Mouse (Mus musculus): ENCODE results near the gene Dus3l. TPM values are rescaled to one million over a fixed set of nuclear protein-coding genes. Genes with fewer than 3 reads are reported as not detected.

Gene Dus3l
- polyA plus RNA-seq, 1 experiment from 2014 or later, result 40.0 TPM

GRCm38 (mm10) chr17:56727659-56728058, 36.9 kb upstream of the Dus3l start:
- Histone ChIP-seq H3K36me3 (ENCODE audit: control insufficient read depth, insufficient read depth, low read length) (peaks cover 12% of the 10 kb centered on the region), H3K9ac (ENCODE audit: low read depth, low read length) (peak overlapping the region; percentile 29; the same call in 1 of the 2 replicates)
- WGBS, result 8% methylated on average over 12 of the region's 12 CpGs

GRCm38 (mm10) chr17:56728117-56728516, 36.4 kb upstream of the Dus3l start:
- Histone ChIP-seq H3K27ac (ENCODE audit: low read length) (peak overlapping the region; percentile 41), H3K9ac (ENCODE audit: low read depth, low read length) (peak overlapping the region; percentile 29; the same call in 1 of the 2 replicates), H3K27me3 (replicated peaks; ENCODE audit: control insufficient read depth, insufficient read depth, low read length) (no peaks in the 10 kb centered on the region), H3K36me3 (ENCODE audit: control insufficient read depth, insufficient read depth, low read length) (peaks cover 9% of the 10 kb centered on the region), H3K4me2 (ENCODE audit: low read depth, low read length) (peak overlapping the region; percentile 39), H3K4me1 (ENCODE audit: control insufficient read depth, insufficient read depth, low read length) (peaks cover 23% of the 10 kb centered on the region), H3K4me3 (ENCODE audit: low read length) (no peak overlapping the region), H3K9me3 (ENCODE audit: control insufficient read depth, low read length) (no peaks in the 10 kb centered on the region)
- ATAC-seq, result peak; percentile 31
- 15% methylated on average over 12 of the region's 12 CpGs for WGBS

More at GRCm38 (mm10) chr17:56727659-56728058, 36.9 kb upstream of the Dus3l start:
- peak; percentile 76 for ATAC-seq
- Histone ChIP-seq H3K4me2 (ENCODE audit: low read depth, low read length) (peak overlapping the region; percentile 39), H3K4me3 (ENCODE audit: low read length) (no peak overlapping the region), H3K27ac (ENCODE audit: low read length) (peak overlapping the region; percentile 46; the same call in 1 of the 2 replicates), H3K4me1 (ENCODE audit: control insufficient read depth, insufficient read depth, low read length) (peaks cover 25% of the 10 kb centered on the region), H3K9me3 (ENCODE audit: control insufficient read depth, low read length) (no peaks in the 10 kb centered on the region), H3K27me3 (replicated peaks; ENCODE audit: control insufficient read depth, insufficient read depth, low read length) (no peaks in the 10 kb centered on the region)

GRCm38 (mm10) chr17:56729151-56729550, 35.4 kb upstream of the Dus3l start:
- Histone ChIP-seq H3K4me3 (ENCODE audit: low read length) (no peak overlapping the region), H3K9me3 (ENCODE audit: control insufficient read depth, low read length) (no peaks in the 10 kb centered on the region), H3K36me3 (ENCODE audit: control insufficient read depth, insufficient read depth, low read length) (no peaks in the 10 kb centered on the region; the same call in 1 of the 2 replicates), H3K4me2 (ENCODE audit: low read depth, low read length) (no peak overlapping the region), H3K27me3 (replicated peaks; ENCODE audit: control insufficient read depth, insufficient read depth, low read length) (no peaks in the 10 kb centered on the region), H3K4me1 (ENCODE audit: control insufficient read depth, insufficient read depth, low read length) (peaks cover 19% of the 10 kb centered on the region), H3K27ac (ENCODE audit: low read length) (no peak overlapping the region), H3K9ac (ENCODE audit: low read depth, low read length) (no peak overlapping the region)
- ATAC-seq, result no peak
- WGBS, result 52% methylated on average over 6 of the region's 6 CpGs

- Histone ChIP-seq H3K9ac (ENCODE audit: low read depth, low read length) (no peak overlapping the region), H3K27me3 (replicated peaks; ENCODE audit: control insufficient read depth, insufficient read depth, low read length) (no peaks in the 10 kb centered on the region), H3K27ac (ENCODE audit: low read length) (no peak overlapping the region), H3K36me3 (ENCODE audit: control insufficient read depth, insufficient read depth, low read length) (no peaks in the 10 kb centered on the region), H3K4me3 (ENCODE audit: low read length) (no peak overlapping the region), H3K9me3 (ENCODE audit: control insufficient read depth, low read length) (no peaks in the 10 kb centered on the region), H3K4me1 (ENCODE audit: control insufficient read depth, insufficient read depth, low read length) (peaks cover 19% of the 10 kb centered on the region), H3K4me2 (ENCODE audit: low read depth, low read length) (no peak overlapping the region)
- no peak for ATAC-seq
- 75% methylated on average over 2 of the region's 2 CpGs for WGBS
Observed at GRCm38 (mm10) chr17:56729656-56730055, 34.9 kb upstream of the Dus3l start.

- Histone ChIP-seq H3K9ac (ENCODE audit: low read depth, low read length) (no peak overlapping the region), H3K27ac (ENCODE audit: low read length) (no peak overlapping the region), H3K9me3 (ENCODE audit: control insufficient read depth, low read length) (no peaks in the 10 kb centered on the region), H3K4me1 (ENCODE audit: control insufficient read depth, insufficient read depth, low read length) (no peaks in the 10 kb centered on the region), H3K36me3 (ENCODE audit: control insufficient read depth, insufficient read depth, low read length) (no peaks in the 10 kb centered on the region), H3K27me3 (replicated peaks; ENCODE audit: control insufficient read depth, insufficient read depth, low read length) (no peaks in the 10 kb centered on the region), H3K4me2 (ENCODE audit: low read depth, low read length) (no peak overlapping the region), H3K4me3 (ENCODE audit: low read length) (no peak overlapping the region)
- no peak for ATAC-seq
- WGBS, result 44% methylated on average over 8 of the region's 8 CpGs
Observed at GRCm38 (mm10) chr17:56736534-56736933, 28.0 kb upstream of the Dus3l start.

GRCm38 (mm10) chr17:56738221-56738620, 26.3 kb upstream of the Dus3l start:
- no peak overlapping the region for H3K4me2 ChIP-seq (ENCODE audit: low read depth, low read length)
- H3K9me3 ChIP-seq (ENCODE audit: control insufficient read depth, low read length), result no peaks in the 10 kb centered on the region
- 79% methylated on average over 10 of the region's 10 CpGs for WGBS
- no peak overlapping the region for H3K9ac ChIP-seq (ENCODE audit: low read depth, low read length)
- H3K4me3 ChIP-seq (ENCODE audit: low read length), result no peak overlapping the region
- no peaks in the 10 kb centered on the region for H3K36me3 ChIP-seq (ENCODE audit: control insufficient read depth, insufficient read depth, low read length)
- ATAC-seq, result no peak
- H3K4me1 ChIP-seq (ENCODE audit: control insufficient read depth, insufficient read depth, low read length), result no peaks in the 10 kb centered on the region
- no peaks in the 10 kb centered on the region for H3K27me3 ChIP-seq (replicated peaks; ENCODE audit: control insufficient read depth, insufficient read depth, low read length)
- no peak overlapping the region for H3K27ac ChIP-seq (ENCODE audit: low read length)

- no peak overlapping the region for H3K4me3 ChIP-seq (ENCODE audit: low read length)
- 78% methylated on average over 17 of the region's 17 CpGs for WGBS
- no peaks in the 10 kb centered on the region for H3K27me3 ChIP-seq (replicated peaks; ENCODE audit: control insufficient read depth, insufficient read depth, low read length)
- ATAC-seq, result no peak
- no peaks in the 10 kb centered on the region for H3K36me3 ChIP-seq (ENCODE audit: control insufficient read depth, insufficient read depth, low read length)
- H3K4me2 ChIP-seq (ENCODE audit: low read depth, low read length), result no peak overlapping the region
- H3K4me1 ChIP-seq (ENCODE audit: control insufficient read depth, insufficient read depth, low read length), result no peaks in the 10 kb centered on the region
- no peak overlapping the region for H3K27ac ChIP-seq (ENCODE audit: low read length)
- H3K9me3 ChIP-seq (ENCODE audit: control insufficient read depth, low read length), result no peaks in the 10 kb centered on the region
- no peak overlapping the region for H3K9ac ChIP-seq (ENCODE audit: low read depth, low read length)
Observed at GRCm38 (mm10) chr17:56740118-56740787, 24.3 kb upstream of the Dus3l start.

- 79% methylated on average over 17 of the region's 17 CpGs for WGBS
- Histone ChIP-seq H3K9me3 (ENCODE audit: control insufficient read depth, low read length) (no peaks in the 10 kb centered on the region), H3K9ac (ENCODE audit: low read depth, low read length) (no peak overlapping the region), H3K27ac (ENCODE audit: low read length) (no peak overlapping the region), H3K36me3 (ENCODE audit: control insufficient read depth, insufficient read depth, low read length) (no peaks in the 10 kb centered on the region), H3K4me3 (ENCODE audit: low read length) (no peak overlapping the region), H3K4me2 (ENCODE audit: low read depth, low read length) (no peak overlapping the region), H3K27me3 (replicated peaks; ENCODE audit: control insufficient read depth, insufficient read depth, low read length) (no peaks in the 10 kb centered on the region), H3K4me1 (ENCODE audit: control insufficient read depth, insufficient read depth, low read length) (no peaks in the 10 kb centered on the region)
- ATAC-seq, result no peak
Observed at GRCm38 (mm10) chr17:56740788-56741160, 23.8 kb upstream of the Dus3l start.

- no peaks in the 10 kb centered on the region for H3K9me3 ChIP-seq (ENCODE audit: control insufficient read depth, low read length)
- H3K36me3 ChIP-seq (ENCODE audit: control insufficient read depth, insufficient read depth, low read length), result no peaks in the 10 kb centered on the region
- H3K9ac ChIP-seq (ENCODE audit: low read depth, low read length), result no peak overlapping the region
- H3K4me1 ChIP-seq (ENCODE audit: control insufficient read depth, insufficient read depth, low read length), result no peaks in the 10 kb centered on the region
- H3K4me3 ChIP-seq (ENCODE audit: low read length), result no peak overlapping the region
- no peak overlapping the region for H3K4me2 ChIP-seq (ENCODE audit: low read depth, low read length)
- no peak for ATAC-seq
- WGBS, result 37% methylated on average over 5 of the region's 5 CpGs
- H3K27me3 ChIP-seq (replicated peaks; ENCODE audit: control insufficient read depth, insufficient read depth, low read length), result no peaks in the 10 kb centered on the region
- 0 out of 2 replicates have a peak overlapping the region, but pooled peaks have one; percentile 21 for H3K27ac ChIP-seq (ENCODE audit: low read length)
Observed at GRCm38 (mm10) chr17:56744173-56744572, 20.4 kb upstream of the Dus3l start.

All from intestine, embryonic 16.5 days (tissue).